Mouse (Mus musculus): Measurements from ENCODE around the gene Rpl22. TPM values are rescaled to one million over a fixed set of nuclear protein-coding genes. Genes with fewer than 3 reads are reported as not detected.
A peak's percentile ranks its signal among the peaks of the same experiment; 100 is the strongest.

Rpl22 gene
- polyA plus RNA-seq, 1 experiment from 2014 or later = 161 TPM

- H3K4me2 ChIP-seq (ENCODE audit: low read depth, low read length) = peak overlapping the region; percentile 41
- no peak overlapping the region for H3K27ac ChIP-seq (ENCODE audit: low read length)
- H3K4me3 ChIP-seq (ENCODE audit: low read depth, low read length) = peak overlapping the region; percentile 33
- 4% methylated on average over 26 of the region's 26 CpGs for WGBS (ENCODE audit: insufficient replicate concordance)
- H3K9me3 ChIP-seq (replicated peaks; ENCODE audit: control insufficient read depth, low read length) = no peaks in the 10 kb centered on the region
- no peak for ATAC-seq (ENCODE audit: low read depth)
- no peaks in the 10 kb centered on the region; the same call in 1 of the 2 replicates for H3K36me3 ChIP-seq (ENCODE audit: control insufficient read depth, insufficient read depth)
- peaks cover 51% of the 10 kb centered on the region for H3K27me3 ChIP-seq (ENCODE audit: control insufficient read depth, insufficient read depth, low read depth, low read length)
- no peak overlapping the region for H3K9ac ChIP-seq (ENCODE audit: low read depth, low read length)
- H3K4me1 ChIP-seq (ENCODE audit: control insufficient read depth, low read depth, low read length) = peaks cover 4% of the 10 kb centered on the region
Measured at GRCm38 (mm10) chr4:152339293-152339790, 13.8 kb downstream of the Rpl22 start.

- no peaks in the 10 kb centered on the region for H3K36me3 ChIP-seq (ENCODE audit: control insufficient read depth, insufficient read depth)
- H3K9ac ChIP-seq (ENCODE audit: low read depth, low read length) = no peak overlapping the region
- H3K4me3 ChIP-seq (ENCODE audit: low read depth, low read length) = no peak overlapping the region
- peaks cover 11% of the 10 kb centered on the region for H3K4me1 ChIP-seq (ENCODE audit: control insufficient read depth, low read depth, low read length)
- H3K27me3 ChIP-seq (ENCODE audit: control insufficient read depth, insufficient read depth, low read depth, low read length) = peaks cover 51% of the 10 kb centered on the region
- H3K9me3 ChIP-seq (replicated peaks; ENCODE audit: control insufficient read depth, low read length) = no peaks in the 10 kb centered on the region
- no peak for ATAC-seq (ENCODE audit: low read depth)
- H3K4me2 ChIP-seq (ENCODE audit: low read depth, low read length) = no peak overlapping the region
- no peak overlapping the region for H3K27ac ChIP-seq (ENCODE audit: low read length)
- 34% methylated on average over 15 of the region's 15 CpGs for WGBS (ENCODE audit: insufficient replicate concordance)
Measured at GRCm38 (mm10) chr4:152340584-152341284, 15.2 kb downstream of the Rpl22 start.

GRCm38 (mm10) chr4:152343296-152343695, 17.8 kb downstream of the Rpl22 start:
- no peak for ATAC-seq (ENCODE audit: low read depth)
- no peak overlapping the region for H3K9ac ChIP-seq (ENCODE audit: low read depth, low read length)
- no peak overlapping the region for H3K27ac ChIP-seq (ENCODE audit: low read length)
- no peaks in the 10 kb centered on the region for H3K9me3 ChIP-seq (replicated peaks; ENCODE audit: control insufficient read depth, low read length)
- no peak overlapping the region for H3K4me2 ChIP-seq (ENCODE audit: low read depth, low read length)
- peaks cover 11% of the 10 kb centered on the region for H3K4me1 ChIP-seq (ENCODE audit: control insufficient read depth, low read depth, low read length)
- H3K36me3 ChIP-seq (ENCODE audit: control insufficient read depth, insufficient read depth) = no peaks in the 10 kb centered on the region
- 9% methylated on average over 5 of the region's 5 CpGs for WGBS (ENCODE audit: insufficient replicate concordance)
- H3K4me3 ChIP-seq (ENCODE audit: low read depth, low read length) = no peak overlapping the region
- H3K27me3 ChIP-seq (ENCODE audit: control insufficient read depth, insufficient read depth, low read depth, low read length) = peaks cover 30% of the 10 kb centered on the region

DNA sequence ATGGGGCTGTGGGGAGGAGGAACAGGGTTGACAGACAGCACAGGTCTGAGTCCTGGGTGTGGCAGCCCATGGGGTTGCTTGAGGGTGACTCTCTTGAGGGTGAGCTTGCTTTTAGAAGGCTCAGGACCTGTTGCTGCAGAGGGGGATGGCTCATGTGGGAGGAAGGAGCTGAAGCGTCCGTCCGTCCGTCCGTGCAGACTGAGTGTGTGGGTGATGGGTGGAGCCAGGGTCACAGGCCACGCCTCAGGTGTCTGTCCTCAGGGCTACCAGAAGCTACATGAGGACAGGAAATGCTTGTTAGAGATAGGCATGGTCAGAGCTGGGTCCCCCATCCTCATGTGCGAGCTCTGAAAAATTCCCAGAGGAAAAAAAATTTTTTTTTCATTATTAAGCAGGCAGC, 19.1 kb downstream of the Rpl22 start:
- 12% methylated on average over 7 of the region's 7 CpGs for WGBS (ENCODE audit: insufficient replicate concordance)
- peaks cover 7% of the 10 kb centered on the region for H3K4me1 ChIP-seq (ENCODE audit: control insufficient read depth, low read depth, low read length)
- H3K9ac ChIP-seq (ENCODE audit: low read depth, low read length) = no peak overlapping the region
- no peak overlapping the region for H3K4me2 ChIP-seq (ENCODE audit: low read depth, low read length)
- peaks cover 21% of the 10 kb centered on the region for H3K27me3 ChIP-seq (ENCODE audit: control insufficient read depth, insufficient read depth, low read depth, low read length)
- no peaks in the 10 kb centered on the region for H3K9me3 ChIP-seq (replicated peaks; ENCODE audit: control insufficient read depth, low read length)
- no peak for ATAC-seq (ENCODE audit: low read depth)
- no peaks in the 10 kb centered on the region for H3K36me3 ChIP-seq (ENCODE audit: control insufficient read depth, insufficient read depth)
- no peak overlapping the region for H3K27ac ChIP-seq (ENCODE audit: low read length)
- H3K4me3 ChIP-seq (ENCODE audit: low read depth, low read length) = no peak overlapping the region

- H3K27me3 ChIP-seq (ENCODE audit: control insufficient read depth, insufficient read depth, low read depth, low read length) = peaks cover 18% of the 10 kb centered on the region
- no peak overlapping the region for H3K4me2 ChIP-seq (ENCODE audit: low read depth, low read length)
- peaks cover 7% of the 10 kb centered on the region for H3K4me1 ChIP-seq (ENCODE audit: control insufficient read depth, low read depth, low read length)
- H3K4me3 ChIP-seq (ENCODE audit: low read depth, low read length) = no peak overlapping the region
- H3K36me3 ChIP-seq (ENCODE audit: control insufficient read depth, insufficient read depth) = no peaks in the 10 kb centered on the region
- no peak overlapping the region for H3K27ac ChIP-seq (ENCODE audit: low read length)
- WGBS (ENCODE audit: insufficient replicate concordance) = 33% methylated on average over 7 of the region's 7 CpGs
- ATAC-seq (ENCODE audit: low read depth) = peak; percentile 87
- no peak overlapping the region for H3K9ac ChIP-seq (ENCODE audit: low read depth, low read length)
- no peaks in the 10 kb centered on the region for H3K9me3 ChIP-seq (replicated peaks; ENCODE audit: control insufficient read depth, low read length)
Measured at GRCm38 (mm10) chr4:152345120-152345889, 19.8 kb downstream of the Rpl22 start.

GRCm38 (mm10) chr4:152349837-152350381, 24.4 kb downstream of the Rpl22 start:
- peaks cover 21% of the 10 kb centered on the region for H3K27me3 ChIP-seq (ENCODE audit: control insufficient read depth, insufficient read depth, low read depth, low read length)
- H3K4me1 ChIP-seq (ENCODE audit: control insufficient read depth, low read depth, low read length) = peaks cover 4% of the 10 kb centered on the region
- H3K9me3 ChIP-seq (replicated peaks; ENCODE audit: control insufficient read depth, low read length) = no peaks in the 10 kb centered on the region
- no peak overlapping the region for H3K4me3 ChIP-seq (ENCODE audit: low read depth, low read length)
- 7% methylated on average over 17 of the region's 17 CpGs for WGBS (ENCODE audit: insufficient replicate concordance)
- H3K36me3 ChIP-seq (ENCODE audit: control insufficient read depth, insufficient read depth) = no peaks in the 10 kb centered on the region
- ATAC-seq (ENCODE audit: low read depth) = no peak
- H3K9ac ChIP-seq (ENCODE audit: low read depth, low read length) = no peak overlapping the region
- no peak overlapping the region for H3K4me2 ChIP-seq (ENCODE audit: low read depth, low read length)
- no peak overlapping the region for H3K27ac ChIP-seq (ENCODE audit: low read length)

DNA sequence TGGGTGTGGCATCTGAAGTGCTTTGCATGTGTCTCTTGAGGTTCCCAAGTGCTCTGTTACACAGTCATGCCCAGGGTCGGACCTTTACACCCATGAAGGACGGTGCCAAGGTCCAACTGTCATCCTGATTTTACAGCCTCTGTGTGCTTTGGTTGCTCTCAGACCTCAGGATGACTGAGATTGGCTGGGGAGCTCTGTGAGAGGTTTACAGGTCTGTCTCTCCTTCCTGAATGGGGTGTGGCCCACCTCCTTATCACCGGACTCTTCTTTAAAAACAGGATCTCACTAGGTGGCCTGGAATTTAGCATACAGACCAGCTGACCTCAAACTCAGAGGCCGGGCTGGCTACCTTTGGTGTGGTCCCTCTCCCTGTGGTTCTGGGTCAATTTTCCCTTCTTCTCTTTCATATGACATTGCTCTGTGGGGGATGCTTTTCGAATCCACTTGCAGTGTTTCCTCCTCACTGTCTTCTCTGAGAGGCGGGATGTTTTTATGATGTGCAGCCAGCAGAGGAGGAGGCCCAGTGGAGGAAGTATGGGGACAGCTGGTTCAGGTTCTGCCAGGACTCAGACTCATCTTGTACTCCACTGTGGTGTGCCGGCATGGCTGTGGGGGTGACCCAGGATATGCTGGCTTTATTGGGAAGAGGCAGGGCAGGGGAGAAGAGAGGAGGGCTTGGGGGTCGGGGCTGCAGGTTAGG, 25.3 kb downstream of the Rpl22 start:
- Histone ChIP-seq H3K4me1 (ENCODE audit: control insufficient read depth, low read depth, low read length) (no peaks in the 10 kb centered on the region), H3K9ac (ENCODE audit: low read depth, low read length) (no peak overlapping the region), H3K27ac (ENCODE audit: low read length) (no peak overlapping the region), H3K27me3 (ENCODE audit: control insufficient read depth, insufficient read depth, low read depth, low read length) (peaks cover 21% of the 10 kb centered on the region), H3K9me3 (replicated peaks; ENCODE audit: control insufficient read depth, low read length) (no peaks in the 10 kb centered on the region), H3K4me2 (ENCODE audit: low read depth, low read length) (no peak overlapping the region), H3K36me3 (ENCODE audit: control insufficient read depth, insufficient read depth) (no peaks in the 10 kb centered on the region), H3K4me3 (ENCODE audit: low read depth, low read length) (no peak overlapping the region)
- ATAC-seq (ENCODE audit: low read depth) = no peak
- 22% methylated on average over 8 of the region's 8 CpGs for WGBS (ENCODE audit: insufficient replicate concordance)

DNA sequence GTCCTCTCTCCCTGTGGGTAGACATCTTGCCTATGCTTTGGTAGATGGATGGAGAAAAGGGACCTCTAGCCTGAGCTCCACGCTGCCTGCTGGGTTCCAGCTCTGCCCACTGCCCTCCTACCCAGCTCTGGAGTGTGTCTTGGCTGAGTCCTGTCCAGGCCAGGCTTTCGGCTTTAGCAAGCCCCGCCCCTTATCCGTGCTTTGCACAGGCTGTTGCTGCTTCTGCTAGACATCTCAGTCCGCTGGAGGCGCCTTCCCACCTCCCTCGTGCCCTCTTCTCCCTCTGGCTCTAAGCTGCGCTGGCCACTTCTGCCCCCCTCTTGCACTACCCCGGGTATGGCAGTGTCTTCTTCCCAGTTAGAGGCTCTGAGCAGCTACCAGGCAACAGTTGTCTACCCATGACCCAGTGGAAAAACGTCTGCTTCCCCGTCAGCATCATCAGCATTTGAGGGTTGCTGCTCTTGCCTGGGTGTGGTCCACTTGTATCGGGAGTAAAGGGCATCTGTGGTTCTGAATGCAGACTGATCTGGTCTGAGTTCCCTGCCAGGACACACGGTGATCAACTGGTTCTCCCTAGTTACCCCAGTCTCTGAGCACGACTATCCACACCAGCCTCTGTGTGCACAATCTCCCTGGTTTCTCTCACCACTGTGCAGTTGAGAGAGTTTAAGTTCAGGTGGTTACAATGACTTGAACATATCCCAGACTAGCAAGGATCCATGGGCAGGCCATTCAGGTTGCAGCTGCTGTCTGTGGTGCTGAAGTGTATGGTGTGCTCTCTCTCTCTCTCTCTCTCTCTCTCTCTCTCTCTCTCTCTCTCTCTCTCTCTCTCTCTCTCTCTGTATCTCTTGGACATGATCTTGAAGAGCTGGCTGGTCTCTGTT, 26.1 kb downstream of the Rpl22 start:
- WGBS (ENCODE audit: insufficient replicate concordance) = 12% methylated on average over 14 of the region's 14 CpGs
- peaks cover 21% of the 10 kb centered on the region for H3K27me3 ChIP-seq (ENCODE audit: control insufficient read depth, insufficient read depth, low read depth, low read length)
- ATAC-seq (ENCODE audit: low read depth) = no peak

More for the DNA sequence above, 26.1 kb downstream of the Rpl22 start:
- no peak overlapping the region for H3K9ac ChIP-seq (ENCODE audit: low read depth, low read length)
- no peaks in the 10 kb centered on the region for H3K9me3 ChIP-seq (replicated peaks; ENCODE audit: control insufficient read depth, low read length)
- no peaks in the 10 kb centered on the region for H3K4me1 ChIP-seq (ENCODE audit: control insufficient read depth, low read depth, low read length)
- H3K36me3 ChIP-seq (ENCODE audit: control insufficient read depth, insufficient read depth) = no peaks in the 10 kb centered on the region
- no peak overlapping the region for H3K4me3 ChIP-seq (ENCODE audit: low read depth, low read length)
- H3K27ac ChIP-seq (ENCODE audit: low read length) = no peak overlapping the region
- H3K4me2 ChIP-seq (ENCODE audit: low read depth, low read length) = no peak overlapping the region
